Mouse (Mus musculus) MEL (cell line): ENCODE data around the gene Olfr644. TPM values are rescaled to one million over a fixed set of nuclear protein-coding genes. Genes with fewer than 3 reads are reported as not detected.

Experiments
- DNase-seq: peaks from one replicate; pipeline ENCODE4 v3.0.0; 2011; ENCODE audit warnings: low read depth, low spot score
- H3K27ac ChIP-seq: 2 replicates; pipeline ENCODE4 v1.5.1; 2012; ENCODE audit warnings: low read depth, mild to moderate bottlenecking, control low read depth, low read length, moderate library complexity; ENCODE audit not compliant: control insufficient read depth
- H3K27me3 ChIP-seq, 2 experiments: fragments of 150-350 bp in 1 of 2; sonication (generic) in 1 of 2; 2 replicates each; pipeline ENCODE4 v1.6.1; 2012; ENCODE audit warnings: low read length in 2 of 2, mild to moderate bottlenecking in 2 of 2, improper control_type of control experiment in 1 of 2, moderate library complexity in 1 of 2; ENCODE audit not compliant: insufficient read depth in 2 of 2, control insufficient read depth in 1 of 2
- H3K36me3 ChIP-seq, 2 experiments: 2 replicates each; pipeline ENCODE4 v1.6.1; 2012 to 2014; ENCODE audit warnings: low read length in 2 of 2, improper control_type of control experiment in 1 of 2, inconsistent platforms in 1 of 2, mild to moderate bottlenecking in 1 of 2; ENCODE audit not compliant: insufficient read depth in 2 of 2, control insufficient read depth in 1 of 2
- H3K4me1 ChIP-seq, 2 experiments: fragments of 150-350 bp in 1 of 2; sonication (generic) in 1 of 2; 2 replicates each; pipeline ENCODE4 v1.6.1; 2012; ENCODE audit warnings: low read length in 2 of 2, improper control_type of control experiment in 1 of 2, mild to moderate bottlenecking in 1 of 2; ENCODE audit not compliant: insufficient read depth in 2 of 2, control insufficient read depth in 1 of 2
- H3K4me3 ChIP-seq, 2 experiments: fragments of 150-350 bp in 1 of 2; sonication (generic) in 1 of 2; 2 replicates each; pipeline ENCODE4 v1.5.1; 2012; ENCODE audit warnings: low read depth in 2 of 2, low read length in 2 of 2, mild to moderate bottlenecking in 2 of 2, moderate library complexity in 2 of 2, control low read depth in 1 of 2, improper control_type of control experiment in 1 of 2; ENCODE audit not compliant: control insufficient read depth in 1 of 2, insufficient read depth in 1 of 2
- H3K79me2 ChIP-seq: 2 replicates; pipeline ENCODE4 v1.6.1; 2012; ENCODE audit warnings: mild to moderate bottlenecking, low read length, moderate library complexity; ENCODE audit not compliant: control insufficient read depth, poor library complexity, insufficient read depth
- H3K9ac ChIP-seq: 2 replicates; pipeline ENCODE4 v1.6.1; 2012; ENCODE audit warnings: low read depth, mild to moderate bottlenecking, control low read depth, low read length, moderate library complexity; ENCODE audit not compliant: control insufficient read depth, poor library complexity, severe bottlenecking
- H3K9me3 ChIP-seq: fragments of 150-350 bp; sonication (generic); replicated peaks from 2 replicates; pipeline ENCODE4 v1.6.1; 2012; ENCODE audit warnings: mild to moderate bottlenecking, low read length, improper control_type of control experiment, moderate library complexity; ENCODE audit not compliant: insufficient read depth
- BHLHE40 ChIP-seq: IDR thresholded peaks from 2 replicates; pipeline ENCODE4 v1.6.1; 2012; ENCODE audit warnings: low read depth, mild to moderate bottlenecking, inconsistent platforms, low read length, improper control_type of control experiment, borderline replicate concordance
- CHD2 ChIP-seq: IDR thresholded peaks from 2 replicates; pipeline ENCODE4 v1.6.1; 2011; ENCODE audit warnings: low read length, improper control_type of control experiment
- CTCF ChIP-seq, 3 experiments: IDR thresholded peaks in 2 of 3; conservative IDR thresholded peaks in 1 of 3; 2 replicates each; pipeline ENCODE4 v1.5.1; 2011 to 2012; ENCODE audit warnings: low read length in 3 of 3, low read depth in 2 of 3, mild to moderate bottlenecking in 2 of 3, improper control_type of control experiment in 1 of 3, inconsistent platforms in 1 of 3, mixed read lengths in 1 of 3, moderate library complexity in 1 of 3; ENCODE audit not compliant: control insufficient read depth in 1 of 3, insufficient read depth in 1 of 3, poor library complexity in 1 of 3, severe bottlenecking in 1 of 3
- E2F4 ChIP-seq: IDR thresholded peaks from 2 replicates; pipeline ENCODE4 v1.6.1; 2011; ENCODE audit warnings: low read depth, low read length, improper control_type of control experiment, borderline replicate concordance
- ETS1 ChIP-seq: IDR thresholded peaks from 2 replicates; pipeline ENCODE4 v1.6.1; 2012; ENCODE audit warnings: low read depth, mild to moderate bottlenecking, inconsistent platforms, low read length, improper control_type of control experiment, moderate library complexity
- GABPA ChIP-seq: IDR thresholded peaks from 2 replicates; pipeline ENCODE4 v1.6.1; 2012; ENCODE audit warnings: low read depth, mild to moderate bottlenecking, inconsistent platforms, low read length, improper control_type of control experiment, moderate library complexity
- GATA1 ChIP-seq: IDR thresholded peaks from 2 replicates; pipeline ENCODE4 v1.6.1; 2011; ENCODE audit warnings: low read depth, low read length, improper control_type of control experiment
- JUND ChIP-seq: IDR thresholded peaks from 2 replicates; pipeline ENCODE4 v1.6.1; 2011; ENCODE audit warnings: low read depth, mild to moderate bottlenecking, improper control_type of control experiment, low read length
- MAX ChIP-seq: IDR thresholded peaks from 2 replicates; pipeline ENCODE4 v1.6.1; 2011; ENCODE audit warnings: low read length, improper control_type of control experiment
- MAZ ChIP-seq: IDR thresholded peaks from 2 replicates; pipeline ENCODE4 v1.6.1; 2012; ENCODE audit warnings: low read depth, mild to moderate bottlenecking, inconsistent platforms, low read length, improper control_type of control experiment
- MXI1 ChIP-seq: IDR thresholded peaks from 2 replicates; pipeline ENCODE4 v1.6.1; 2011; ENCODE audit warnings: mild to moderate bottlenecking, low read depth, low read length, improper control_type of control experiment
- MYC ChIP-seq: IDR thresholded peaks from 2 replicates; pipeline ENCODE4 v1.6.1; 2011; ENCODE audit warnings: low read depth, mild to moderate bottlenecking, low read length, improper control_type of control experiment, moderate library complexity
- NELFE ChIP-seq: IDR thresholded peaks from 2 replicates; pipeline ENCODE4 v1.6.1; 2011; ENCODE audit warnings: low read depth, low read length, improper control_type of control experiment
- NRF1 ChIP-seq: IDR thresholded peaks from 2 replicates; pipeline ENCODE4 v1.6.1; 2014; ENCODE audit warnings: low read depth, mild to moderate bottlenecking, inconsistent platforms, low read length, improper control_type of control experiment, moderate library complexity; ENCODE audit not compliant: poor library complexity, insufficient read depth, severe bottlenecking
- POLR2A ChIP-seq, 2 experiments: IDR thresholded peaks; 2 replicates each; pipeline ENCODE4 v1.6.1; 2011 to 2012; ENCODE audit warnings: low read length in 2 of 2, mild to moderate bottlenecking in 2 of 2, control low read depth in 1 of 2, improper control_type of control experiment in 1 of 2, low read depth in 1 of 2, moderate library complexity in 1 of 2; ENCODE audit not compliant: control insufficient read depth in 1 of 2, insufficient read depth in 1 of 2, poor library complexity in 1 of 2
- POLR2AphosphoS5 ChIP-seq: IDR thresholded peaks from 2 replicates; pipeline ENCODE4 v1.6.1; 2012; ENCODE audit warnings: low read depth, borderline replicate concordance, mild to moderate bottlenecking, inconsistent platforms, low read length, moderate library complexity, mixed read lengths
- SIN3A ChIP-seq: IDR thresholded peaks from 2 replicates; pipeline ENCODE4 v1.6.1; 2012; ENCODE audit warnings: low read length, improper control_type of control experiment, inconsistent platforms
- SMC3 ChIP-seq: IDR thresholded peaks from 2 replicates; pipeline ENCODE4 v1.6.1; 2011; ENCODE audit warnings: low read depth, low read length, improper control_type of control experiment
- TAL1 ChIP-seq: IDR thresholded peaks from 2 replicates; pipeline ENCODE4 v1.6.1; 2012; ENCODE audit warnings: mild to moderate bottlenecking, inconsistent platforms, low read length, moderate library complexity, mixed read lengths
- TBP ChIP-seq: IDR thresholded peaks from 2 replicates; pipeline ENCODE4 v1.8.0; 2011; ENCODE audit warnings: low read depth, low read length, improper control_type of control experiment
- TCF12 ChIP-seq: IDR thresholded peaks from 2 replicates; pipeline ENCODE4 v1.6.1; 2014; ENCODE audit warnings: low read depth, mild to moderate bottlenecking, inconsistent platforms, low read length, improper control_type of control experiment, moderate library complexity
- UBTF ChIP-seq: IDR thresholded peaks from 2 replicates; pipeline ENCODE4 v1.6.1; 2012; ENCODE audit warnings: low read depth, mild to moderate bottlenecking, inconsistent platforms, low read length, improper control_type of control experiment, moderate library complexity, borderline replicate concordance; ENCODE audit not compliant: insufficient read depth
- USF2 ChIP-seq, 2 experiments: IDR thresholded peaks; 2 replicates each; pipeline ENCODE4 v1.6.1; 2011 to 2012; ENCODE audit warnings: improper control_type of control experiment in 2 of 2, low read length in 2 of 2, borderline replicate concordance in 1 of 2, inconsistent platforms in 1 of 2, low read depth in 1 of 2, mild to moderate bottlenecking in 1 of 2; ENCODE audit not compliant: insufficient read depth in 1 of 2
- ZKSCAN1 ChIP-seq: IDR thresholded peaks from 2 replicates; pipeline ENCODE4 v1.6.1; 2012; ENCODE audit warnings: low read depth, mild to moderate bottlenecking, inconsistent platforms, low read length, improper control_type of control experiment, moderate library complexity
- ZMIZ1 ChIP-seq: IDR thresholded peaks from 2 replicates; pipeline ENCODE4 v1.6.1; 2012; ENCODE audit warnings: low read depth, mild to moderate bottlenecking, inconsistent platforms, low read length, improper control_type of control experiment, moderate library complexity
- polyA plus RNA-seq, 2 experiments: library from polyadenylated mRNA; stranded (reverse) in 1 of 2; unstranded in 1 of 2; fragments of >175 nt in 1 of 2; fragments of >200 nt in 1 of 2; gene quantifications; 2 replicates each; pipeline versions ENCODE4 v1.2.1 to v1.2.4; 2012; ENCODE audit warnings: low replicate concordance in 2 of 2, low read depth in 1 of 2; ENCODE audit not compliant: insufficient read length in 2 of 2, insufficient read depth in 1 of 2, missing spikeins in 1 of 2
- total RNA-seq: library from RNA; depleted of rRNA; stranded (reverse); fragments of 300-350 nt; gene quantifications from 2 replicates; pipeline ENCODE4 v1.2.3, GENCODE M21; 2012

Olfr644 gene
- total and polyA plus RNA-seq, 3 experiments, result not detected

- TF ChIP-seq ETS1 (no peak), GATA1 (no peak), UBTF (no peak), NRF1 (no peak), JUND (no peak), TAL1 (no peak), CHD2 (no peak), GABPA (no peak), MYC (no peak), POLR2A (IDR thresholded peaks at IDR 0.05; ENCODE audit: control insufficient read depth in 1 of 2, insufficient read depth in 1 of 2, low read depth in 1 of 2, low read length in 2 of 2, poor library complexity in 1 of 2) (no peak), TCF12 (no peak), SIN3A (no peak), NELFE (no peak), ZKSCAN1 (no peak), MXI1 (no peak), E2F4 (no peak), SMC3 (no peak), MAX (no peak)
Measured at GRCm38 (mm10) chr7:104021651-104022050, 50.0 kb downstream of the Olfr644 start.

GRCm38 (mm10) chr7:104018953-104019352 lies 52.7 kb downstream of the Olfr644 start:
- no peaks in the 10 kb centered on the region for H3K4me1 ChIP-seq
- TF ChIP-seq POLR2AphosphoS5 (no peak), JUND (no peak), BHLHE40 (no peak), TBP (no peak), USF2 (IDR thresholded peaks at IDR 0.05; ENCODE audit: borderline replicate concordance in 1 of 2, insufficient read depth in 1 of 2, low read depth in 1 of 2, low read length in 2 of 2) (no peak), CTCF (IDR thresholded peaks at IDR 0.05 in 2 of 3, conservative IDR thresholded peaks at IDR 0.05 in 1 of 3; ENCODE audit: control insufficient read depth in 1 of 3, insufficient read depth in 1 of 3, low read depth in 2 of 3, low read length in 3 of 3, poor library complexity in 1 of 3, severe bottlenecking in 1 of 3) (no peak), TAL1 (no peak), MAZ (no peak), ZMIZ1 (no peak), ETS1 (no peak)
- no peak for DNase-seq
- H3K36me3 ChIP-seq, result no peaks in the 10 kb centered on the region
- no peak overlapping the region for H3K27ac ChIP-seq
- no peak overlapping the region for H3K4me3 ChIP-seq
- no peaks in the 10 kb centered on the region for H3K27me3 ChIP-seq
- no peaks in the 10 kb centered on the region for H3K79me2 ChIP-seq
- no peaks in the 10 kb centered on the region for H3K9me3 ChIP-seq
- H3K9ac ChIP-seq, result no peak overlapping the region

More at GRCm38 (mm10) chr7:104021651-104022050, 50.0 kb downstream of the Olfr644 start:
- Histone ChIP-seq H3K79me2 (no peaks in the 10 kb centered on the region), H3K9ac (no peak overlapping the region), H3K4me3 (no peak overlapping the region), H3K4me1 (no peaks in the 10 kb centered on the region), H3K9me3 (no peaks in the 10 kb centered on the region), H3K27me3 (no peaks in the 10 kb centered on the region), H3K36me3 (no peaks in the 10 kb centered on the region), H3K27ac (no peak overlapping the region)
- DNase-seq, result no peak
